Mouse (Mus musculus): ENCODE measurements around the gene Krtap19-1. TPM values are rescaled to one million over a fixed set of nuclear protein-coding genes. Genes with fewer than 3 reads are reported as not detected.

Gene Krtap19-1
- polyA plus RNA-seq (2015; fragmentation: Nextera tagmentation; extraction: Ambion mirVana), result not detected in 2 replicates

DNA sequence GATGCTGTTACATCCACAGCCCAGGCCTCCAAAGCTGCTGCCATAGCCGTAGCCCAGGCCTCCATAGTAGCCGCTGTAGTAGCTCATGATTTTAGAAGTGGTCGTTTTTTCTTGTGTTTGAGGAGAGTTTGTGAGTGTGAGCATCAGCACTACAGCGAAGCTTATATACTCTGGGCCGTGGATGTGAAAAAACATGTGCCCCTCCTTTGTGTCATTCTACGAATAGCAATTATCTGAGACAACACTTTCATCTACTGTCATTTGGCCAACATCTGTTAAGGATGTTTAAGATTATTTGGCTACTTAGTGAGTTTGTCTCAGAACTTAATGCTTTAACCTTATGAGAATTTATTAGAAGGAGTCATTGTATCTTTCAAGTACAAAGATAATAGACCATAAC lies at the start of gene Krtap19-1:
Krtap19-1 (minus strand) TSS at position 101 of the 400 bp plus-strand sequence.
- Histone ChIP-seq H3K4me1 (replicated peaks) (no peaks in the 10 kb centered on the region), H3K4me3 (replicated peaks) (no peak within 1 kb of the TSS), H3K9me3 (replicated peaks) (no peaks in the 10 kb centered on the region), H3K36me3 (replicated peaks) (no peaks in the 10 kb centered on the region), H3K4me2 (no peak within 1 kb of the TSS), H3K9ac (no peak within 1 kb of the TSS), H3K27ac (replicated peaks) (no peak within 1 kb of the TSS), H3K27me3 (no peaks in the 10 kb centered on the region)
- WGBS (ENCODE audit: insufficient replicate concordance), result 71% methylated on average over 6 of the region's 6 CpGs
- ATAC-seq (ENCODE audit: insufficient read depth), result no peak

DNA sequence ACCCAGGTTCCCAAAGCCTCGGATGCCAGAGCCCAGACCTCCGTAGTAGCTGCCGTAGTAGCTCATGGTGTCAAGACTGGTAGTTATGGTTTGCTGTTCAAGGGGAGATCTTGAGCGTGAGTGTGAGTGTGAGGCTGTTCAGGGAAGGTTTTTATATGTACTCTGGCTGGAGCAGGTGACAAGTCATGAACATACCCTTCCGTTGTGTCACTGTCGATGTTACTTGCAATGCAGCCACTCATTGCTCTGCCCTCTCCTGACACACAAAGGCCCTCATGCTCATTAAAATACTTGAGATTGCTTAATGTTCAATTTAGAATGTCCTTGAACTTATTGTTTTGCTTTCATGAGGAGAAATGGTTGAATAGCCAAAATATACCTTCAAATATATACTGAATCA lies 27.1 kb upstream of the Krtap19-1 start, which contains the start of gene Krtap19-5:
Krtap19-5 (minus strand) TSS at position 101 of the 400 bp plus-strand sequence.
- Histone ChIP-seq H3K27me3 (no peaks in the 10 kb centered on the region), H3K4me2 (no peak within 1 kb of the TSS), H3K9ac (no peak within 1 kb of the TSS), H3K9me3 (replicated peaks) (no peaks in the 10 kb centered on the region), H3K36me3 (replicated peaks) (no peaks in the 10 kb centered on the region), H3K4me1 (replicated peaks) (no peaks in the 10 kb centered on the region), H3K27ac (replicated peaks) (no peak within 1 kb of the TSS), H3K4me3 (replicated peaks) (no peak within 1 kb of the TSS)
- WGBS (ENCODE audit: insufficient replicate concordance), result 72% methylated on average over 6 of the region's 6 CpGs
- ATAC-seq (ENCODE audit: insufficient read depth), result no peak

DNA sequence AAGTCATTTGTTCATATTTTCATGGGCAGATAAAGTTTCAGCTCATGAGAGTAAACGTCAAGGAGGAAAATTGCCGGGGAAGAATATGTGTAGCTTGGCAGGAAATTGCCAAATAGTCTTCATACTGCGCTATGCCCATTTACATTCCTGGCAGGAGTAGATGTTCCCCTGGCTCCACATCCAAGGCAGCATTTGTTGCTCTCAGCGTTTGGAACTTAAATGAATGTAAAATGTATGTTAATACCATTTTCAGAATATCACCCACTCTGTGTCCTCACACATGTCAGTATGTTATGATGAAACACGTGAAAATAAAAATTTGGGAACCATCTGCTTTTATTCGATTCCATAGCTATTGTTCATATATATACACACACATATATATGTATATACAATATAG lies 17.7 kb upstream of the Krtap19-1 start:
- 65% methylated on average over 6 of the region's 6 CpGs for WGBS (ENCODE audit: insufficient replicate concordance)
- H3K4me2 ChIP-seq, result no peak overlapping the region
- H3K9ac ChIP-seq, result no peak overlapping the region
- no peaks in the 10 kb centered on the region for H3K9me3 ChIP-seq (replicated peaks)
- H3K4me3 ChIP-seq (replicated peaks), result no peak overlapping the region
- H3K27ac ChIP-seq (replicated peaks), result no peak overlapping the region
- H3K36me3 ChIP-seq (replicated peaks), result no peaks in the 10 kb centered on the region
- no peaks in the 10 kb centered on the region for H3K4me1 ChIP-seq (replicated peaks)
- no peak for ATAC-seq (ENCODE audit: insufficient read depth)
- no peaks in the 10 kb centered on the region for H3K27me3 ChIP-seq

DNA sequence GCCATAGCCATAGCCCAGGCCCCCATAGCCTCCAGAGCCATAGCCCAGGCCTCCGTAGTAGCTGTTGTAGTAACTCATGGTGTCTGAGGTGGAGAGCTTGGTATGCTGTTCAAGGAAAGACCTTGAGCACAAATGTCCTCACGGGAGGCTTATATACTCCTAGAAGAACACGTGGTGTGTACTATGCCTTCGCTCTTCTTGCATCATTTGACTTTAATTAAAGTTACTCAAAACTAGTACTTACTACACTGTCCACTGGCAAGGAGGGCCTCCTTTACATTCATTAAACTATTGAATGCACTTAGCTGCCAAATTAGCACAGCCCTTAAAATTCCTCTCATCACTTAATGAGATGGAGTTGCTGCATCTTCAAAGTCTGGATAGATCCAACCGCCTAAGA lies 15.8 kb upstream of the Krtap19-1 start, which contains the start of gene Krtap19-4:
Krtap19-4 (minus strand) TSS at position 101 of the 400 bp plus-strand sequence.
- ATAC-seq (ENCODE audit: insufficient read depth), result no peak
- Histone ChIP-seq H3K9ac (no peak within 1 kb of the TSS), H3K27me3 (no peaks in the 10 kb centered on the region), H3K4me3 (replicated peaks) (no peak within 1 kb of the TSS), H3K4me2 (no peak within 1 kb of the TSS), H3K27ac (replicated peaks) (no peak within 1 kb of the TSS), H3K9me3 (replicated peaks) (no peaks in the 10 kb centered on the region), H3K4me1 (replicated peaks) (no peaks in the 10 kb centered on the region), H3K36me3 (replicated peaks) (no peaks in the 10 kb centered on the region)
- 75% methylated on average over 5 of the region's 5 CpGs for WGBS (ENCODE audit: insufficient replicate concordance)

DNA sequence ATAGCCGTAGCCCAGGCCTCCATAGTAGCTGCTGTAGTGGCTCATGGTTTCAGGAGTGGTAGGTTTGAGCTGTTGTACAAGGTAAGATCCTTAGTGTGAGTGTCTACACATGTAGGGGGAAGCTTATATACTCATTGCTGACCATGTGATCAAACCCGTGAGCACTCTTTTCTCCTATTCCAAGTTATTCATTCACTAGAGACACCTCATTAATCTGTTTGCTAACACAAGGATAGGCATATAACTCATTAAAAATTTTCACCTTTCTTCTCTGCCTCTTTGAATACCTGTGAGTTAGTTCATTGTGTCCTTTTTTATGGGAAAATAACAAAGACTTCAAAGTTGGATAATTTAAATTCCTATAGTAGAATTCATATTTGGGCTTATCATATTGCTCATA lies 8.7 kb upstream of the Krtap19-1 start, which contains the start of gene Krtap19-3:
Krtap19-3 (minus strand) TSS at position 101 of the 400 bp plus-strand sequence.
- H3K4me1 ChIP-seq (replicated peaks), result no peaks in the 10 kb centered on the region
- H3K27me3 ChIP-seq, result no peaks in the 10 kb centered on the region
- ATAC-seq (ENCODE audit: insufficient read depth), result no peak
- no peak within 1 kb of the TSS for H3K9ac ChIP-seq
- H3K4me3 ChIP-seq (replicated peaks), result no peak within 1 kb of the TSS
- no peak within 1 kb of the TSS for H3K27ac ChIP-seq (replicated peaks)
- no peaks in the 10 kb centered on the region for H3K36me3 ChIP-seq (replicated peaks)
- no peak within 1 kb of the TSS for H3K4me2 ChIP-seq
- 62% methylated on average over 2 of the region's 2 CpGs for WGBS (ENCODE audit: insufficient replicate concordance)
- H3K9me3 ChIP-seq (replicated peaks), result no peaks in the 10 kb centered on the region

DNA sequence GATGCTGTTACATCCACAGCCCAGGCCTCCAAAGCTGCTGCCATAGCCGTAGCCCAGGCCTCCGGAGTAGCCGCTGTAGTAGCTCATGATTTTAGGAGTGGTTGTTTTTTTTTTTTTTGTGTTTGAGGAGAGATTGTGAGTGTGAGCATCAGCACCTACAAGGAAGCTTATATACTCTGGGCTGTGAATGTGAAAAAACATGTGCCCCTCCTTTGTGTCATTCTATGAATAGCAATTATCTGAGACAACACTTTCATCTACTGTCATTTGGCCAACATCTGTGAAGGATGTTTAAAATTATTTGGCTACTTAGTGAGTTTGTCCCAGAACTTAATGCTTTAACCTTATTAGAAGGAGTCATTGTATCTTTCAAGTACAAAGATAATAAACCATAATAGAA lies 5.0 kb upstream of the Krtap19-1 start, which contains the start of gene Krtap19-2:
Krtap19-2 (minus strand) TSS at position 101 of the 400 bp plus-strand sequence.
- H3K27ac ChIP-seq (replicated peaks), result no peak within 1 kb of the TSS
- H3K4me1 ChIP-seq (replicated peaks), result no peaks in the 10 kb centered on the region
- no peak for ATAC-seq (ENCODE audit: insufficient read depth)
- no peak within 1 kb of the TSS for H3K4me2 ChIP-seq
- no peaks in the 10 kb centered on the region for H3K36me3 ChIP-seq (replicated peaks)
- no peak within 1 kb of the TSS for H3K4me3 ChIP-seq (replicated peaks)
- 89% methylated on average over 3 of the region's 3 CpGs for WGBS (ENCODE audit: insufficient replicate concordance)
- H3K9me3 ChIP-seq (replicated peaks), result no peaks in the 10 kb centered on the region
- H3K9ac ChIP-seq, result no peak within 1 kb of the TSS
- H3K27me3 ChIP-seq, result no peaks in the 10 kb centered on the region

DNA sequence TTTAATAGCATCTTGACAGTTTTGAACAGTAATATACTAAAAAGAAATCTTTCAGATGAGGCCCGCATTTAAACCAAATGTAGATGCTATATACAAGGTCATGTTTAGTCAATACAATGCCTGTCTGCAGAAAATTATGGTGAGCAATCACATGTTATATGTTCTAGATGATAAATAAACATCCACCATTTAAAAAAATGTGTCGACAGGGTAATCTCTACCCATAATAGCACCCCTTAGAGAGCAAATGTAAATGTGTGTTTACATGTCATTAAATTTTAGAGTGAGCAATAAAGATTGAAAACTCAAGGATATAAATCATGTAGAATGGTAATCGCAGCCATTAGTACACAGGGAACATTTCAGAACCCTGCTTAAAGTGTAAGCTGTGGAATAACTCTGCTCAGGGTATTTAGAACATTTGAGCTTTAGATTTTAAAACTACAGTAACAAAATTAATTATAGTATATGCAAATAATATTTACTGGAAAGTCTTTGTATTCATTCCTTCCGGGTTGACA lies 4.3 kb downstream of the Krtap19-1 start:
- no peak overlapping the region for H3K9ac ChIP-seq
- WGBS (ENCODE audit: insufficient replicate concordance), result 61% methylated on average over 4 of the region's 4 CpGs
- no peaks in the 10 kb centered on the region for H3K27me3 ChIP-seq
- H3K36me3 ChIP-seq (replicated peaks), result no peaks in the 10 kb centered on the region
- H3K4me2 ChIP-seq, result no peak overlapping the region
- ATAC-seq (ENCODE audit: insufficient read depth), result no peak
- no peaks in the 10 kb centered on the region for H3K4me1 ChIP-seq (replicated peaks)
- H3K9me3 ChIP-seq (replicated peaks), result no peaks in the 10 kb centered on the region
- H3K27ac ChIP-seq (replicated peaks), result no peak overlapping the region
- no peak overlapping the region for H3K4me3 ChIP-seq (replicated peaks)

DNA sequence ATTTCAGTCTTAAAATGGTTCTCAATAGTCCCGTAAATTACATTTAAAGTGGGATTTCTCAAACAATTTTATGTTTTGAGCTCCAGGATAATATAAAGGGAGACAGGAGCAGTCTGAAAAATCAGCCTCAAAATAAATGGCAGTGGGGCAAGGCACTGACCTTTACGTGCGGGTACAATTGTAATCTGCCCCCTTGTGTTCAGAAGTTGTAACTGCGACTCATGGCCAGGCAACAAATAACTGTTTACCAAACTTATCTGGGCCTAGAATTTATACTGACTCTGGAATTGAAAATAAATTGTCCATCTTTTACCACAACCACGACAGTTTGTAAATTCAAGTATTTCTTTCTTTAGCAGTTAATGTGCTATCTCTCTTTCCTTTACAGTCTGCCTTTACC lies 17.8 kb downstream of the Krtap19-1 start:
- Histone ChIP-seq H3K4me3 (replicated peaks) (no peak overlapping the region), H3K4me1 (replicated peaks) (no peaks in the 10 kb centered on the region), H3K9ac (no peak overlapping the region), H3K4me2 (no peak overlapping the region), H3K27me3 (no peaks in the 10 kb centered on the region), H3K27ac (replicated peaks) (no peak overlapping the region), H3K36me3 (replicated peaks) (no peaks in the 10 kb centered on the region), H3K9me3 (replicated peaks) (0 out of 2 replicates have a peak, but pooled peaks cover 2% of the 10 kb centered on the region)
- no peak for ATAC-seq (ENCODE audit: insufficient read depth)
- 9% methylated on average over 5 of the region's 5 CpGs for WGBS (ENCODE audit: insufficient replicate concordance)

DNA sequence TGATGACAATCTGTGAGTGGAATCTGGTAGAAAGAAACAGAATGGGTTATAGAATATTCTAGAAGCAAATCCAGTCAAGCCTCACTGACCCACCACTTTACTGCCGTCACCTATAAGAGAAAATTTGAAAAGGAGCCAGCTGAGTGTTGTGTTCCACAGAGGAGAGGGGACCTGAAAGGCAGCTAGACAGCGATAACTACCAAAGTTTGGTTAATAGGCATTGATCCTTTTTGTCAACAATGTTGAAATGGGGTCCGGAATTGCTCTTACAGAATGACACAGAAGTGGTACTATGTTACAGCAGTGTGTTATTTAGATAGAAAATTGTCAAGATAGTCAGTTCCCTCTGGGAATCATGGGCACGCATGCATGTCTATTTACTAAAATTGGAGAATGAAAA lies 20.7 kb downstream of the Krtap19-1 start:
- Histone ChIP-seq H3K4me3 (replicated peaks) (no peak overlapping the region), H3K9ac (no peak overlapping the region), H3K4me2 (no peak overlapping the region), H3K27ac (replicated peaks) (no peak overlapping the region), H3K36me3 (replicated peaks) (no peaks in the 10 kb centered on the region), H3K27me3 (no peaks in the 10 kb centered on the region), H3K4me1 (replicated peaks) (no peaks in the 10 kb centered on the region), H3K9me3 (replicated peaks) (no peaks in the 10 kb centered on the region)
- 51% methylated on average over 4 of the region's 4 CpGs for WGBS (ENCODE audit: insufficient replicate concordance)
- ATAC-seq (ENCODE audit: insufficient read depth), result no peak

DNA sequence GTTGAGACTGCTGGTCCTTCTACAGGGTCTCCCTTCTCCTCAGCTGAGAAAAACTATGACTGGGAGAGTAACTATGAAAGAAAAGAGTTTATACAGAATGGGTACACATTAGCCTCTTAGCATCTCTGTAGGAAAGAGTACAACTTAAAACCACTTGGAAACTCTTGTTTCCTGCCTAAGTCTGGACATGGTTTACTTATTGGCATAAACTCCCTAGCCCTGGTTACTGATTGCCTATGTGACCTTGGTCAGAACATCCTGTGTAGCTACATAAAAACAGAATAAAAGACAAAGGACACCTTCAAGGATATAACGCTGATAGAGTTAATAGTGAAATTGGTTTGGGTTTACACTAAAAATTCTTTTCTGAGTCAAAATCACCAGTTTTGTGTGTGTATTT lies 21.8 kb downstream of the Krtap19-1 start:
- Histone ChIP-seq H3K4me1 (replicated peaks) (no peaks in the 10 kb centered on the region), H3K4me3 (replicated peaks) (no peak overlapping the region), H3K9me3 (replicated peaks) (no peaks in the 10 kb centered on the region), H3K4me2 (no peak overlapping the region), H3K27me3 (no peaks in the 10 kb centered on the region), H3K36me3 (replicated peaks) (no peaks in the 10 kb centered on the region), H3K9ac (no peak overlapping the region), H3K27ac (replicated peaks) (no peak overlapping the region)
- ATAC-seq (ENCODE audit: insufficient read depth), result no peak
- WGBS (ENCODE audit: insufficient replicate concordance), result 69% methylated on average over 1 of the region's 1 CpGs

DNA sequence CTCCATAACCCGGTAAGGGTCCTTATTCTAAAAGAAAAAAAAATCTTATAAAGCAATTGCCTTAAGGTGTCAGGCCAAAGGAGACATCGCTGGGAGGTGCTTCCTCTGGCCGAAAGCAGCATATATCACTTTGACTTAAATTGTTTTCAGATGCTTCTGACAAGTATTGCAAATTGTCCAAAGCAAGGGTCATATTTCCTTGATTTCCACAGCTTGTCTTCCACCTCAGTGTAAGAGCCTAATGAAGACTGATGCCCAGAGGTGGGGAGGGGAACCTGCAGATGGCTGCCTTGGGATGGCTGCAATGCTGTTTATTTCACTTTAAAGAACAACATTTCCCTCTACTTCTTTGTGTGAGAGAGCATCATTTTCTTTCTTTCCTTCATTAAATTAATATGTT lies 42.2 kb downstream of the Krtap19-1 start:
- H3K4me1 ChIP-seq (replicated peaks), result no peaks in the 10 kb centered on the region
- no peaks in the 10 kb centered on the region for H3K9me3 ChIP-seq (replicated peaks)
- 57% methylated on average over 3 of the region's 3 CpGs for WGBS (ENCODE audit: insufficient replicate concordance)
- no peak for ATAC-seq (ENCODE audit: insufficient read depth)
- no peaks in the 10 kb centered on the region for H3K27me3 ChIP-seq
- H3K36me3 ChIP-seq (replicated peaks), result no peaks in the 10 kb centered on the region
- no peak overlapping the region for H3K9ac ChIP-seq
- H3K27ac ChIP-seq (replicated peaks), result no peak overlapping the region
- H3K4me3 ChIP-seq (replicated peaks), result no peak overlapping the region
- no peak overlapping the region for H3K4me2 ChIP-seq

DNA sequence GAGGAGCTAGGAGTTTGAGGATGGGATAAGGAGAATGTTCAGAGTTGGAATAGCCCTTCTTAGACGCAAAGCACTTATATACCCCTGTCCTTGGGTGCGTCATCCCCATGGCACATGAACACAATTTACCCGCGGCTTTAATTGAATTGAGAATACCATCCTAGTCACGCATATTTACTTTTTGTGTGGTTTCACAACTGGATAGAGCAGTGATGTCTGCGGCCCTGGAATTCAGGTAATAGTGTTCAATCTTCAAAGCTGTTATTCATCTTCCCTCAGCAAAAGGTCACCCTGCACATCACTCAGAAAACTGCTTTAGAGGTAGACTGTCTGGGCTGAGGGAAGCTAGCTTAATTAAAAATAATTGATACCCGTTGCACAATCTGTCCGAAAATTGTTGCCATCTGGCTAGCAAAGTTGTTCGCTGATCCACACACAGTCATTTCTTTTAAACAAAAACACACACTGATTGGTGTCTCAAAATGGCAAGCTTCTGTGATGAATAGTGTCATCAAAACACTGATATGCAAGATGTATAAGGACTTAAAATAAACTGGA lies 43.0 kb downstream of the Krtap19-1 start, which contains the start of gene Krtap14:
Krtap14 (minus strand) TSS at position 51 of the 558 bp plus-strand sequence.
- H3K9ac ChIP-seq, result no peak within 1 kb of the TSS
- H3K4me1 ChIP-seq (replicated peaks), result no peaks in the 10 kb centered on the region
- 70% methylated on average over 9 of the region's 9 CpGs for WGBS (ENCODE audit: insufficient replicate concordance)
- H3K27me3 ChIP-seq, result no peaks in the 10 kb centered on the region
- no peak within 1 kb of the TSS for H3K4me3 ChIP-seq (replicated peaks)
- no peak within 1 kb of the TSS for H3K4me2 ChIP-seq
- H3K36me3 ChIP-seq (replicated peaks), result no peaks in the 10 kb centered on the region
- no peaks in the 10 kb centered on the region for H3K9me3 ChIP-seq (replicated peaks)
- no peak within 1 kb of the TSS for H3K27ac ChIP-seq (replicated peaks)
- ATAC-seq (ENCODE audit: insufficient read depth), result no peak
